Mouse (Mus musculus) lung, postnatal 0 days (tissue): Measurements from ENCODE around the gene Cdkal1. TPM values are rescaled to one million over a fixed set of nuclear protein-coding genes. Genes with fewer than 3 reads are reported as not detected.

Source experiments
- ATAC-seq: fragments of 200-750 bp; cut with Nextera tagmentation; 2 replicates; pipeline ENCODE4 v1.8.0; 2017; ENCODE audit warnings: moderate library complexity
- DNase-seq: peaks from one replicate; pipeline ENCODE4 v3.0.0-alpha.2; 2016; ENCODE audit warnings: low spot score
- H3K27ac ChIP-seq: fragments of 300-500 bp; sonication (generic); 2 replicates; pipeline ENCODE4 v1.5.1; 2014; ENCODE audit warnings: antibody characterized with exemption, mild to moderate bottlenecking, low read length, mixed read lengths
- H3K27me3 ChIP-seq: fragments of 300-500 bp; sonication (generic); replicated peaks from 2 replicates; pipeline ENCODE4 v1.6.1; 2014; ENCODE audit warnings: low read length, mixed read lengths; ENCODE audit not compliant: insufficient read depth
- H3K36me3 ChIP-seq: fragments of 300-500 bp; sonication (generic); 2 replicates; pipeline ENCODE4 v1.6.1; 2014; ENCODE audit warnings: low read length, mixed read lengths; ENCODE audit not compliant: insufficient read depth
- H3K4me1 ChIP-seq: fragments of 300-500 bp; sonication (generic); 2 replicates; pipeline ENCODE4 v1.6.1; 2014; ENCODE audit warnings: antibody characterized with exemption, low read depth, low read length, mixed read lengths; ENCODE audit not compliant: insufficient read depth
- H3K4me2 ChIP-seq: fragments of 300-500 bp; sonication (generic); replicated peaks from 2 replicates; pipeline ENCODE4 v1.6.1; 2014; ENCODE audit warnings: low read depth, mild to moderate bottlenecking, low read length, moderate library complexity, mixed read lengths
- H3K4me3 ChIP-seq: fragments of 300-500 bp; sonication (generic); 2 replicates; pipeline ENCODE4 v1.5.1; 2014; ENCODE audit warnings: low read depth, low read length
- H3K9ac ChIP-seq: fragments of 300-500 bp; sonication (generic); replicated peaks from 2 replicates; pipeline ENCODE4 v1.6.1; 2014; ENCODE audit warnings: low read depth, mild to moderate bottlenecking
- H3K9me3 ChIP-seq: fragments of 300-500 bp; sonication (generic); 2 replicates; pipeline ENCODE4 v1.6.1; 2016; ENCODE audit warnings: low read length, mixed read lengths
- CTCF ChIP-seq: IDR thresholded peaks from 2 replicates; pipeline ENCODE4 v1.5.1; 2016; ENCODE audit warnings: antibody characterized with exemption, mild to moderate bottlenecking
- EP300 ChIP-seq: IDR thresholded peaks from 2 replicates; pipeline ENCODE4 v1.6.1; 2016; ENCODE audit warnings: antibody characterized with exemption, mild to moderate bottlenecking, control low read depth
- WGBS: fragments of 180-500 bp; shearing (Covaris S2); extraction: QIAGEN DNeasy Blood & Tissue Kit; methylation state at CpG from one replicate; pipeline ENCODE4 v1.1.7; 2014; 5-methylcytosine and 5-hydroxymethylcytosine counted together
- polyA plus RNA-seq: library from polyadenylated mRNA; unstranded; fragments of >200 nt; fragmentation: Nextera tagmentation; extraction: Ambion mirVana; gene quantifications from 2 replicates; pipeline ENCODE4 v1.2.1, GENCODE M21; 2015

Cdkal1 gene
- polyA plus RNA-seq, 1 experiment from 2014 or later: 14.7 TPM

DNA sequence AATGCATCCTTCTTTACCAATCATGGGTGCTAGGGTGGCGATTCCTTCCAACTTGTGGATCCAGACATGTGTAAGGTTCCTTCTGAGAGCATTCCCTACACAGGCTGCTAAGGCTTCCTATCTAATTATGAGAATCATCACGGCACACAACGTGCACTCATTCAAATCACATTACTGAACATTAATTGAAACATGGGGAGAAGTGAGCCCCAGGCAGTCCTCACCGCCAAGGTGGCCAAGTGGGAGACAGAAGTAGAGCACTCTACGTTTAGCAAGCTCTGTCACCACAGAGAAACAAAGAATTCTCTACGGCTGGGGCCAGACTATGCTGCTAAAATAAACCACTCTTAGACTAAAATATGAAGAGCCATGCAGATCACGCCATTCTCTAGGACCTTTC lies 240.4 kb downstream of the Cdkal1 start:
- ATAC-seq (no peak), DNase-seq (no peak)
- Histone ChIP-seq H3K4me2 (no peak overlapping the region), H3K9me3 (no peaks in the 10 kb centered on the region), H3K4me1 (no peaks in the 10 kb centered on the region), H3K4me3 (no peak overlapping the region), H3K9ac (no peak overlapping the region), H3K27me3 (no peaks in the 10 kb centered on the region), H3K36me3 (no peaks in the 10 kb centered on the region), H3K27ac (no peak overlapping the region)
- TF ChIP-seq CTCF (no peak), EP300 (no peak)
- 68% methylated on average over 7 of the region's 7 CpGs for WGBS

DNA sequence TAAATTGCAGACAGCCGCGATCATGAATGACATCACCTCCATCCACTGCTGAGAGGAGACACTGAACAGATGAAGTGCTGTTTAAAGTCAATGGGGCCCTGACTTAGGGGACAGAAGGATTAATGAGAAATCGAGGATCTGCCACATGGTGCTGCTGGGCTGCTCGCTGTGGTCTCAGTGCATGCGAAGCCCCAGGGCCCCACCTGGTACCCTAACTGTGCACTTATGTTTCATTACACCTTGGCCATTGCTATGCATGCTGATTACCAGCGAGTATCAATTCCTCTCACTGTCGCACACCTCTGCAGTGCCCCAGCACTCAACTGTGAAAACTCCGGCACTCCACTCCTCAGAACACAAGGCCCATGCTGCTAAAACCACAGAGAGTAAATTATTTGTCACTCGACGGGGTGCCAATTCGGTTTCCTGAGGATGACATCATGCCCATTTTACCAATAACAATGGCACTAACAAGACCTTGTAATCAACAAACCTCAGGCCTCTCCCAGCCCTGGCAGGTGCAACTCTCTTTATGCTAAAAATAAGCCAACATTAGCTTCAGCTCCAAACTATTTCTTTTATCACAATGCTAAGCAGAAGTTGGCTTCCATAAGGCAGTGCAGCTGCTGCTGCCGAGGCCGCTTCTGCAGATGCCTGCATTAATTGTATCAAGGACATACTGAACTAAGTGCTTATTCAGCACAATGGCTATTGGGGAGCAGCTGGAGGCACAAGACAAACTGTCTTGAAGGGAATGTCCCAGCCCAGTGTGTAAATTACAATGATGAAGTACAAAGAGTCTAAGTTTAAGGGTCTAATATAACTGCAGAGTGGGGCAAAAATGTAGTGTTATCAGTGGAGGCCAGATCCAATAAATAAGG lies 245.2 kb downstream of the Cdkal1 start:
- H3K9ac ChIP-seq: no peak overlapping the region
- no peak overlapping the region for H3K27ac ChIP-seq
- 45% methylated on average over 13 of the region's 13 CpGs for WGBS
- H3K4me1 ChIP-seq: no peaks in the 10 kb centered on the region
- H3K36me3 ChIP-seq: no peaks in the 10 kb centered on the region
- H3K27me3 ChIP-seq: no peaks in the 10 kb centered on the region
- ATAC-seq (peak; percentile 50), DNase-seq (peak; percentile 34)
- H3K4me3 ChIP-seq: no peak overlapping the region
- no peak overlapping the region for H3K4me2 ChIP-seq
- TF ChIP-seq EP300 (no peak), CTCF (no peak)
- no peaks in the 10 kb centered on the region for H3K9me3 ChIP-seq

DNA sequence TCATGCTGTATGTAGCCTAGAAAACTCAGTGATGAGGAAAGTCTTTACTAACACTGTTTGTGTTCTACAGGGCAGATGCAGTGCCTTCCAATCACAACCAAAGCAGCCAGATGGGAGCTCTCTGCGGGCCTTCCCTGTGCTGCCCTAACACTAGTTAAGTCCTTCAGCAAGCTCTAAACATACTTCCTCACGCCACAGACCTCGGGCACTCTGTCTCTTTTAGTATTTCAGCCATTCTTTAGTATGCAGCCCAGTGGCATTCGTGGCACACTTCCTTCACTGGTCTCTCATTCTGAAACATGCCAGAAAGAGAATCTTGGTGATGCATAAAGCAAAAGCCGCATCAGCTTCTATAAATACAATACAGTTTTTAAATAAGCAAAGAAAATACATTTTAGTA lies 246.0 kb downstream of the Cdkal1 start:
- Histone ChIP-seq H3K36me3 (no peaks in the 10 kb centered on the region), H3K27ac (no peak overlapping the region), H3K4me2 (no peak overlapping the region), H3K4me3 (no peak overlapping the region), H3K9ac (no peak overlapping the region), H3K9me3 (no peaks in the 10 kb centered on the region), H3K4me1 (no peaks in the 10 kb centered on the region), H3K27me3 (no peaks in the 10 kb centered on the region)
- WGBS: 79% methylated on average over 5 of the region's 5 CpGs
- ATAC-seq: no peak
- DNase-seq: no peak
- TF ChIP-seq CTCF (no peak), EP300 (no peak)

DNA sequence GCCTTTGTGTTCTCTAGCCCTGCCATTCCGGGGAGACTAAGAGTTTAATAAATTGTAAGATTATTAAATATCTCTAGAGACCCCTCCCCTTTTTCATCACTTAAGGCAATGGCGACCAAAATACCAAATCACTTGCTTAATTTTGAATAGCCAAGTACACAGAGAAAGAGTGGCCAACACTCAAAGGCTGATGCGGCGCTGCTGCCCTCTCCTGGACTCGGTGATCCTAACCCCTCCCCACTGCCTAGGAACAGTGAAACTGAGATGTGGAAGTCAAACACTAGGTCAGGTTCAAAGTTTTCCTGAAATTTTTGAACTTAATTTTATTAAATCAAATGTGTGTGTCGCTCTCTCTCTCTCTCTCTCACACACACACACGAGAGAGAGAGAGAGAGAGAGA lies 251.2 kb downstream of the Cdkal1 start:
- Histone ChIP-seq H3K9me3 (no peaks in the 10 kb centered on the region), H3K27me3 (no peaks in the 10 kb centered on the region), H3K9ac (no peak overlapping the region), H3K4me1 (no peaks in the 10 kb centered on the region), H3K27ac (no peak overlapping the region), H3K36me3 (no peaks in the 10 kb centered on the region), H3K4me2 (no peak overlapping the region), H3K4me3 (no peak overlapping the region)
- ATAC-seq (peak; percentile 54; the same call in 1 of the 2 replicates), DNase-seq (peak; percentile 73)
- no peak for TF ChIP-seq EP300
- TF ChIP-seq CTCF: peak; percentile 86
- WGBS: 22% methylated on average over 6 of the region's 7 CpGs

DNA sequence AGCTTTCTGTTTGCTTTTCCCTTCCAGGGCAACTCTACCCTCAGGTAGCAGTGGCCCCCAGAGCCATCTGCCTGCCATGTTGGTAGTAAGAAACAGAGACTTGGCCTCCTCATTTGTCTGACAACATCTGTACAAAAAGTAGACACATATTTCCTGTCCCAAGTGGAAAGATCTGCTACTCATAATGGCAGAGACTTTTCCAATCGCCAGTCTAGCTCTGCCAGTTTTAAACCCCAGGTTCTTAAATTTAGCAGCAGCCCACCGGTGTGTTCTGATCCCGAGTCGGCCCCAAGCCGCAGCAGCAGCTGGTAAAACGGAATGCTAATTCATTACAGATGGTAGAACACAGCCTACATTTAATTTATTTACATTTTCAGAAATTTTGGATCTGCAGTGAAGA lies 251.9 kb downstream of the Cdkal1 start:
- ATAC-seq: no peak
- no peaks in the 10 kb centered on the region for H3K27me3 ChIP-seq

DNA sequence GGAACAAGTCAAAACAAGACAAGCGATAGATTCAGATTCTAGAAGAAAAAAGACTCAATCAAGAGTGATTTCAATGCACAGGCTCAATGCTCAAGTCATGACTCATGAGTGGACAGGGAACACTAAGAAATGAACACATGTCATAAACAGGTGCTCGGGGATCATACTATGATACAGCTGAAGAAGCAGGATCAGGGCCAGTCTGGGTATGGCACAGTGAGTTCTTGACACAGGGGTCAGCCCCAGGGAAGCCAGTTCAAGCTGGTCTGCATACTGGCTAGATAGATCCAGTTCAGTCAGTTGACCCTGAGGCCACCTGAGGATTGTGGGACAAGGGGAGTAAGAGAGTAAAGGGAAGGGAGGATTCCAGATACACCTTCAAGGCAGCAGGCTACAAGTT lies 254.4 kb downstream of the Cdkal1 start:
- Histone ChIP-seq H3K27me3 (no peaks in the 10 kb centered on the region), H3K4me2 (no peak overlapping the region), H3K4me1 (no peaks in the 10 kb centered on the region), H3K9me3 (no peaks in the 10 kb centered on the region), H3K27ac (no peak overlapping the region), H3K4me3 (no peak overlapping the region), H3K9ac (no peak overlapping the region), H3K36me3 (no peaks in the 10 kb centered on the region)
- TF ChIP-seq EP300: no peak
- TF ChIP-seq CTCF: no peak
- ATAC-seq (no peak), DNase-seq (no peak)
- 92% methylated on average over 2 of the region's 2 CpGs for whole genome bisulfite sequencing

More for the DNA sequence above, 251.9 kb downstream of the Cdkal1 start:
- no peak for TF ChIP-seq EP300
- no peak for TF ChIP-seq CTCF
- Histone ChIP-seq H3K9ac (no peak overlapping the region), H3K36me3 (no peaks in the 10 kb centered on the region), H3K4me3 (no peak overlapping the region), H3K4me1 (no peaks in the 10 kb centered on the region), H3K4me2 (no peak overlapping the region), H3K9me3 (no peaks in the 10 kb centered on the region), H3K27ac (no peak overlapping the region)
- 91% methylated on average over 6 of the region's 6 CpGs for WGBS
- DNase-seq: no peak
